Mouse (Mus musculus): ENCODE measurements around the gene Cuedc2. TPM values are rescaled to one million over a fixed set of nuclear protein-coding genes. Genes with fewer than 3 reads are reported as not detected.

Cuedc2 gene
- polyA plus RNA-seq, 1 experiment from 2014 or later = 137 TPM

- 44% methylated on average over 8 of the region's 8 CpGs for WGBS
- Histone ChIP-seq H3K4me3 (replicated peaks) (no peak overlapping the region), H3K36me3 (no peaks in the 10 kb centered on the region), H3K27ac (no peak overlapping the region), H3K4me1 (peaks cover 6% of the 10 kb centered on the region; the same call in 1 of the 2 replicates), H3K27me3 (replicated peaks) (no peaks in the 10 kb centered on the region), H3K9ac (no peak overlapping the region), H3K9me3 (no peaks in the 10 kb centered on the region), H3K4me2 (no peak overlapping the region)
- no peak for ATAC-seq (ENCODE audit: insufficient read depth, low FRiP score, low read depth)
Observed at GRCm38 (mm10) chr19:46300294-46301045, 38.0 kb downstream of the Cuedc2 start.

DNA sequence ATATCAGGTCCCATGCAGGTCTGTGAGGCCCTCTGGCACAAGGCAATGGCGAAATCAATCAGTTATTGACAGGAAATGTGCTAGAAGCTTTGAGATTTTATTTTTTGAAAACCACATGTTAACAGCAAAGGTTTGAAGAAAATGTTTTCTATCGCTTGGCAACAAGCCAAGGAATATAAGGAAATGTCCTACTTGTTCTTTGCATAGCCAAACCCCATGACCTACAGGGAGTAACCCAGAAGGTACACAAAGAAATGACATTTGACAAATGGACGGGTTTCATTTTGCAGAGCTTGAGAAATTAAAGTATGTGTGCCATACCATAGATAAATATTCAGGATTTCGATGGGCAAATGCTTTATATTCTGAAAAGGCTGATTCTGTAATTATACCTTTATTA lies 41.6 kb downstream of the Cuedc2 start:
- Histone ChIP-seq H3K9me3 (no peaks in the 10 kb centered on the region), H3K27me3 (replicated peaks) (no peaks in the 10 kb centered on the region), H3K9ac (no peak overlapping the region), H3K4me3 (replicated peaks) (no peak overlapping the region), H3K36me3 (no peaks in the 10 kb centered on the region), H3K4me1 (no peaks in the 10 kb centered on the region), H3K4me2 (no peak overlapping the region), H3K27ac (no peak overlapping the region)
- ATAC-seq (ENCODE audit: insufficient read depth, low FRiP score, low read depth) = peak; percentile 22; the same call in 1 of the 2 replicates
- 46% methylated on average over 4 of the region's 4 CpGs for WGBS

DNA sequence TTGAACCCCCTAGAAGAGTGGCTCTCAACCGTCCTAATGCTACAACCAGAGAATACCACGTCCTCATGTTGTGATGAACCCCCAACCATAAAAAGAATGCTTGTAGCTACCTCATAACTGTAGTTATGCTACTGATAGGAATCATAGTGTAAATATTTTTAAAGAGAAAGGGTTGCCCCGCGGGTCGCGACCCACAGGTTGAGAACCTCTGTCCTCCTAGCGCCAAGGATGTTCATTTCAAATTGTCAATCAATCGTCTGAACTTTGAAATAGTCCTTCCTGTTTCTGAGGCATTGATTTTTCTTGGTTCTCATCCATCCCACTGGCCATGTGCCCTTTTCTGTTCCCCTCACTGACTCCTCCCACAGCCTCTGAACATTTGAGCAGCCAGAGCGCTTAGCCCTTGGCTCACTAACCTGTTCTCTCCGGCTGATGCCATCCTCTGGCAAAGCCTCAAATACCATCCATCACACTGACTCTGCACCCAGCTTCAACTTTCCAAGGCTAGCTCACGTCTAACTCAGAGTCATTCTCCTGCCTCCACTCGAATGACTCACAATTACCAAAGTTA lies 47.9 kb downstream of the Cuedc2 start:
- Histone ChIP-seq H3K4me1 (no peaks in the 10 kb centered on the region), H3K9me3 (no peaks in the 10 kb centered on the region), H3K36me3 (0 out of 2 replicates have a peak, but pooled peaks cover 5% of the 10 kb centered on the region), H3K9ac (no peak overlapping the region), H3K4me3 (replicated peaks) (no peak overlapping the region), H3K27ac (no peak overlapping the region), H3K27me3 (replicated peaks) (no peaks in the 10 kb centered on the region), H3K4me2 (no peak overlapping the region)
- whole genome bisulfite sequencing = 59% methylated on average over 12 of the region's 12 CpGs
- ATAC-seq (ENCODE audit: insufficient read depth, low FRiP score, low read depth) = no peak

DNA sequence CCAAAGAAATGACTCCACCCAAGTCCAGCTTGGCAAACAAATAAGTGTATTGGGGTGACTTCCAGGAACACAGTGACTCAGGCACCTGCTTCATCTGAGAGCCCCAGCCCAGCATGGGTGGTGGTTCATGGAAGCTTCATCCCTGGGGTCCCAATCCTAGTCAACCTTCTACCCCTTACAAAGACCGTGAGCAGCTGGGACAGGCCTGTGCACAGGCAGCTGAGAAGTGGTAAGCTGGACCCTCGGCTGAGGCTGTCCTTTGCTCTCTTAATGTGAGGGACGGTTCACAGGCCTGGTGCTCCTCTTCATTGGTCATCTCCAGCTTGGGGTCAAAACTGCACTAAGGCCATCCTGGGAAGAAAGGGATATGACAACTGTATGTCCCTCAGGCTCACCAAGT lies 50.9 kb downstream of the Cuedc2 start:
- H3K9ac ChIP-seq = no peak overlapping the region
- WGBS = 89% methylated on average over 3 of the region's 3 CpGs
- no peak overlapping the region for H3K4me2 ChIP-seq
- H3K9me3 ChIP-seq = no peaks in the 10 kb centered on the region
- H3K4me1 ChIP-seq = no peaks in the 10 kb centered on the region
- H3K27ac ChIP-seq = no peak overlapping the region
- no peak for ATAC-seq (ENCODE audit: insufficient read depth, low FRiP score, low read depth)
- H3K27me3 ChIP-seq (replicated peaks) = no peaks in the 10 kb centered on the region
- no peak overlapping the region for H3K4me3 ChIP-seq (replicated peaks)
- peaks cover 31% of the 10 kb centered on the region for H3K36me3 ChIP-seq

DNA sequence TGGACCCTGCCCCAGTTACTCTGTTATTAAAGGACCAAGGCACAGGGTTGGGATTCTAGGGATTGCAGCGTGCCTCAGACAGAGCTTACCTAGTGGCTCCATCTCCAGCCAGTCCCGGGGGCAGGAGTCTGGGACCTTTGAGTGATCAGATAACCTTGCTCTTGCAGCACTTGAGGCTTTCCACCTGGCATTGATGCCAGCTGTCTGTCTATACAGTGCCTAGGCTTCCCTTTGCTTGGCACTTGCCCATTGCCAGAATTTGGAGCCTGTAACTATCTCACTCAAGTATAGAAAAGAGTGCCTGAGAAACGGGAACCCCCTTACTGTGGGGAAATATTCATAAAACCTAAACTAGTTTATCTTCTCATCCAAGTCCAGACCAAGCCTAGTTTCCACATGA lies 51.6 kb downstream of the Cuedc2 start:
- WGBS = 84% methylated on average over 3 of the region's 3 CpGs
- Histone ChIP-seq H3K4me2 (no peak overlapping the region), H3K9me3 (no peaks in the 10 kb centered on the region), H3K27ac (no peak overlapping the region), H3K4me3 (replicated peaks) (no peak overlapping the region), H3K27me3 (replicated peaks) (no peaks in the 10 kb centered on the region), H3K9ac (no peak overlapping the region), H3K4me1 (no peaks in the 10 kb centered on the region), H3K36me3 (peaks cover 36% of the 10 kb centered on the region)
- ATAC-seq (ENCODE audit: insufficient read depth, low FRiP score, low read depth) = no peak

GRCm38 (mm10) chr19:46286047-46286446 lies 52.5 kb downstream of the Cuedc2 start:
- Histone ChIP-seq H3K9me3 (no peaks in the 10 kb centered on the region), H3K27me3 (replicated peaks) (no peaks in the 10 kb centered on the region), H3K4me2 (no peak overlapping the region), H3K4me1 (no peaks in the 10 kb centered on the region), H3K4me3 (replicated peaks) (no peak overlapping the region), H3K27ac (no peak overlapping the region), H3K9ac (no peak overlapping the region), H3K36me3 (peaks cover 44% of the 10 kb centered on the region)
- no peak for ATAC-seq (ENCODE audit: insufficient read depth, low FRiP score, low read depth)
- WGBS = 92% methylated on average over 6 of the region's 6 CpGs

DNA sequence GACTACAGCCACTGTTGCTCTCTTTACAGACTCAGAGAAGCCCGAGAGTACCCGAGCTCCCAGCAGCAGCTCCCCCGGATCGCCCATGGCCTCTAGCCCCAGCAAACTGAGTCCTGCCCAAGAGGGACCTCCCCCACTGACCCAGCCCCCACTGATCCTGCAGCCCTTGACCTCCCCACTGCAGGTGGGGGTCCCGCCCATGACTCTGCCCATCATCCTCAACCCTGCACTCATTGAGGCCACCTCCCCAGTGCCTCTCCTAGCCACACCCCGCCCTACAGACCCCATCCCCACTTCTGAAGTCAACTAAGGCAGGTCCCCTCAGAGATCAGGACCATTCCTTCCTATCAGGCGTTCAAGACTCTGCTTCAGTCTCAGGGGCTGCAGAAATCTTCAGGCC lies 52.9 kb downstream of the Cuedc2 start:
- Histone ChIP-seq H3K4me1 (no peaks in the 10 kb centered on the region), H3K27me3 (replicated peaks) (no peaks in the 10 kb centered on the region), H3K9me3 (no peaks in the 10 kb centered on the region), H3K4me3 (replicated peaks) (no peak overlapping the region), H3K4me2 (no peak overlapping the region), H3K9ac (no peak overlapping the region), H3K27ac (no peak overlapping the region), H3K36me3 (peaks cover 47% of the 10 kb centered on the region)
- ATAC-seq (ENCODE audit: insufficient read depth, low FRiP score, low read depth) = no peak
- WGBS = 82% methylated on average over 7 of the region's 7 CpGs

DNA sequence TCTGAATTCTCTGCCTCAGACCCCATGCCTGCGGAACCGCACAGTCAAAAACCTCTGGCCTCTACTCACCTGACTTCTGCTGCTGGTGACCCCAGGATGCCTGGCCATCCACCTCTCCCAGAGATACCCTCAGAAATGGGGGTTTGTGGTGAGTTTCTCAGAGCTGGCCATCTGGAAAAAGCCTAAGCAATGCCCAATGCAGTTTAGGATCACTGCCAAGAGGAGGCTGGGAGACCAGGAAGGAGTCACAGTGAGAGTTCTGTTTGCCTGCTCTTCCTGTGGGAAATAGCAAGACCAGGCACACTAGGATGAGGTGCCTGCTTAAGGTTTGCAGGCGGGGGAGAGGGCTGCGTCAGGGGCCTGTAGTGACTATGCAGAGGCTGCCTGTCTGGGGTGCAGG lies 53.8 kb downstream of the Cuedc2 start:
- Histone ChIP-seq H3K36me3 (peaks cover 53% of the 10 kb centered on the region), H3K9me3 (no peaks in the 10 kb centered on the region), H3K27me3 (replicated peaks) (no peaks in the 10 kb centered on the region), H3K27ac (no peak overlapping the region), H3K4me2 (no peak overlapping the region), H3K4me1 (no peaks in the 10 kb centered on the region), H3K4me3 (replicated peaks) (no peak overlapping the region), H3K9ac (no peak overlapping the region)
- 91% methylated on average over 4 of the region's 4 CpGs for WGBS
- ATAC-seq (ENCODE audit: insufficient read depth, low FRiP score, low read depth) = no peak

- no peak overlapping the region for H3K4me3 ChIP-seq (replicated peaks)
- no peak overlapping the region for H3K27ac ChIP-seq
- H3K4me2 ChIP-seq = no peak overlapping the region
- no peak for ATAC-seq (ENCODE audit: insufficient read depth, low FRiP score, low read depth)
- no peaks in the 10 kb centered on the region for H3K27me3 ChIP-seq (replicated peaks)
- no peaks in the 10 kb centered on the region for H3K4me1 ChIP-seq
- H3K9ac ChIP-seq = no peak overlapping the region
- no peaks in the 10 kb centered on the region for H3K9me3 ChIP-seq
- 91% methylated on average over 11 of the region's 11 CpGs for WGBS
- H3K36me3 ChIP-seq = peaks cover 61% of the 10 kb centered on the region
Observed at GRCm38 (mm10) chr19:46282081-46282849, 56.2 kb downstream of the Cuedc2 start.

MicroRNAs within 50 kb of the gene (microRNA counts, 519-probe panel; counts per million panel counts)
- 2,609 counts per million, percentile 63 among the panel's probes with 10 or more counts for microRNA mmu-miR-146b

Small RNA genes within 50 kb of the gene (microRNA-seq; reads per million reads assigned to microRNA genes)
- gene Mir146b = not detected

Other genes starting within 250 kb of the Cuedc2 start
- not detected in 2 replicates for gene Elovl3, start 206.8 kb downstream of the Cuedc2 start, polyA plus RNA-seq (2015; fragmentation: Nextera tagmentation; extraction: Ambion mirVana)
- 0.15 TPM in 1 of 2 replicates, not detected in the other for gene Pitx3, start 190.4 kb downstream of the Cuedc2 start, polyA plus RNA-seq (2015; fragmentation: Nextera tagmentation; extraction: Ambion mirVana)
- 59.3 and 63.1 TPM in 2 replicates for gene Gbf1, start 186.2 kb downstream of the Cuedc2 start, polyA plus RNA-seq (2015; fragmentation: Nextera tagmentation; extraction: Ambion mirVana)
- gene Nfkb2, start 34.4 kb downstream of the Cuedc2 start, polyA plus RNA-seq (2015; fragmentation: Nextera tagmentation; extraction: Ambion mirVana) = 10.6 TPM in 2 replicates
- 52.9 and 54.7 TPM in 2 replicates for gene Psd, start 11.5 kb downstream of the Cuedc2 start, polyA plus RNA-seq (2015; fragmentation: Nextera tagmentation; extraction: Ambion mirVana)
- gene Fbxl15, start 10.5 kb downstream of the Cuedc2 start, polyA plus RNA-seq (2015; fragmentation: Nextera tagmentation; extraction: Ambion mirVana) = 16.7 TPM in 2 replicates
- 11.9 and 12.9 TPM in 2 replicates for gene Mfsd13a, start 2.4 kb upstream of the Cuedc2 start, polyA plus RNA-seq (2015; fragmentation: Nextera tagmentation; extraction: Ambion mirVana)
- gene 2310034G01Rik, start 11.6 kb upstream of the Cuedc2 start, polyA plus RNA-seq (2015; fragmentation: Nextera tagmentation; extraction: Ambion mirVana) = 1.4 and 1.5 TPM in 2 replicates
- 122 TPM in 2 replicates for gene Actr1a, start 57.0 kb upstream of the Cuedc2 start, polyA plus RNA-seq (2015; fragmentation: Nextera tagmentation; extraction: Ambion mirVana)
- 24.9 and 26.2 TPM in 2 replicates for gene Sufu, start 58.2 kb upstream of the Cuedc2 start, polyA plus RNA-seq (2015; fragmentation: Nextera tagmentation; extraction: Ambion mirVana)
- gene Trim8, start 163.0 kb upstream of the Cuedc2 start, polyA plus RNA-seq (2015; fragmentation: Nextera tagmentation; extraction: Ambion mirVana) = 20.4 and 20.9 TPM in 2 replicates
- gene Arl3, start 234.5 kb upstream of the Cuedc2 start, polyA plus RNA-seq (2015; fragmentation: Nextera tagmentation; extraction: Ambion mirVana) = 98.2 and 103 TPM in 2 replicates
- 21.9 and 23.8 TPM in 2 replicates for gene Sfxn2, start 234.7 kb upstream of the Cuedc2 start, polyA plus RNA-seq (2015; fragmentation: Nextera tagmentation; extraction: Ambion mirVana)